In genomic region chr2:153710701-153711330, GRCm38 (mm10) we compare ENCODE assay signal across 9 mouse cellular contexts. TPM values are rescaled to one million over a fixed set of nuclear protein-coding genes. Genes with fewer than 3 reads are reported as not detected.
DNase-seq lines count a peak whose midpoint lies in the region; ATAC-seq and TF ChIP-seq lines count a peak whose summit lies in the region.
"Had no signal": no experiment of that assay in that cellular context is flagged by ENCODE, and none has a peak within 500 bp of the region (broad histone marks: within the 10 kb centered on the region; RNA-seq: fewer than 3 reads in every experiment).

No protein-coding gene starts in this region.

- H3K27ac ChIP-seq in left cerebral cortex, adult 2 months, result no peak overlapping the region
- no peak overlapping the region for H3K27ac ChIP-seq in bone marrow, adult 2 months (ENCODE audit: control insufficient read depth, insufficient read depth, low read depth, low read length, poor library complexity)
- H3K27ac ChIP-seq in heart, embryonic 12.5 days (ENCODE audit: poor library complexity, severe bottlenecking), result no peak overlapping the region

- H3K27me3 ChIP-seq in heart, embryonic 12.5 days (replicated peaks), result no peaks in the 10 kb centered on the region

- DNase-seq in adrenal gland, adult 2 months, result peak; percentile 12
- DNase-seq in adrenal gland, postnatal 4 days (ENCODE audit: low spot score in 2 of 2), result no peak
- DNase-seq in left cerebral cortex, adult 2 months (ENCODE audit: extremely low spot score in 1 of 2, low spot score in 2 of 2), result no peak
- no peak for DNase-seq in left cerebral cortex, adult 8-10 months (ENCODE audit: low spot score in 2 of 2)
- peak; percentile 9 for DNase-seq in lung, adult 2 months
- DNase-seq in thymus, postnatal 25 days, result peak; percentile 37

- WGBS in bone marrow, adult 2 months, result 37% methylated on average over 8 of the region's 8 CpGs
- 38% methylated on average over 8 of the region's 8 CpGs for WGBS in heart, embryonic 12.5 days
- 40% methylated on average over 8 of the region's 8 CpGs for WGBS in lung, adult 2 months

- H3K9me3 ChIP-seq in heart, embryonic 12.5 days (replicated peaks), result no peaks in the 10 kb centered on the region

- H3K36me3 ChIP-seq in heart, embryonic 12.5 days, result no peaks in the 10 kb centered on the region

- intact Hi-C loops in left cerebral cortex, adult 2 months (cut with DNase I), result loop anchor here (5.0 kb wide), 1 partner anchor 61 kb away; no protein-coding TSS in a partner anchor

- H3K9ac ChIP-seq in heart, embryonic 12.5 days, result 0 out of 2 replicates have a peak overlapping the region, but pooled peaks have one; percentile 48

- H3K4me1 ChIP-seq in bone marrow, adult 2 months (ENCODE audit: control insufficient read depth, insufficient read depth, low read length), result no peaks in the 10 kb centered on the region
- H3K4me1 ChIP-seq in heart, embryonic 12.5 days (replicated peaks), result peaks cover 35% of the 10 kb centered on the region
- H3K4me1 ChIP-seq in lung, adult 2 months (ENCODE audit: control insufficient read depth, insufficient read depth, low read length), result no peaks in the 10 kb centered on the region

- H3K4me3 ChIP-seq in left cerebral cortex, adult 2 months, result no peak overlapping the region
- no peak overlapping the region for H3K4me3 ChIP-seq in bone marrow, adult 2 months (replicated peaks; ENCODE audit: control insufficient read depth, low read depth, low read length)
- no peak overlapping the region for H3K4me3 ChIP-seq in heart, embryonic 12.5 days
- no peak overlapping the region for H3K4me3 ChIP-seq in lung, adult 2 months (replicated peaks; ENCODE audit: extremely low read depth, low read depth, low read length)

- no peak for TF ChIP-seq POLR2A in bone marrow, adult 2 months (IDR thresholded peaks at IDR 0.05; ENCODE audit: borderline replicate concordance, control insufficient read depth, low read depth, low read length)
- TF ChIP-seq POLR2A in lung, adult 2 months (IDR thresholded peaks at IDR 0.05; ENCODE audit: borderline replicate concordance, extremely low read depth, low read depth, low read length), result no peak

- peak; percentile 82 for TF ChIP-seq CTCF in left cerebral cortex, adult 2 months (IDR thresholded peaks at IDR 0.05)
- TF ChIP-seq CTCF in bone marrow, adult 2 months (IDR thresholded peaks at IDR 0.05; ENCODE audit: control insufficient read depth, insufficient read depth, low read length), result peak; percentile 40; the same call in 1 of the 2 replicates
- TF ChIP-seq CTCF in lung, adult 2 months (IDR thresholded peaks at IDR 0.05; ENCODE audit: insufficient read depth, low read length), result peak; percentile 54

- peak; percentile 70 for ATAC-seq in heart, embryonic 12.5 days (ENCODE audit: insufficient number of reproducible peaks, low FRiP score)

- H3K4me2 ChIP-seq in heart, embryonic 12.5 days, result no peak overlapping the region

RNA-seq across cellular contexts. Expression of gene Dnmt3c, which starts 14.4 kb away (rescaled TPM):
- total RNA-seq in adrenal gland, adult 2 months (2021), result not detected
- 0.06 TPM in 1 of 2 replicates, not detected in the other for polyA plus RNA-seq in adrenal gland, adult 2 months (2012; rRNA removed)
- total RNA-seq in adrenal gland, postnatal 4 days (2021), result not detected
- under 1 TPM in 1 of 2 experiments, not detected in 1; 0.16 TPM for total RNA-seq in left cerebral cortex, adult 2 months (2021)
- not detected for total RNA-seq in left cerebral cortex, adult 8-10 months (2022)
- polyA plus RNA-seq in bone marrow, adult 2 months (2011; ENCODE audit: insufficient read depth, insufficient read length, low replicate concordance, missing spikeins), result not detected in 2 replicates
- 0.12 TPM in 1 of 2 replicates, not detected in the other for polyA plus RNA-seq in heart, embryonic 12.5 days (2016; fragmentation: Nextera tagmentation; extraction: Ambion mirVana)
- polyA plus RNA-seq in lung, adult 2 months (2012; rRNA removed), result 0.09 and 0.12 TPM in 2 replicates
- total RNA-seq: left cerebral cortex, postnatal 14 days had no signal

RNA-seq across cellular contexts. Expression of gene Mapre1, which starts 30.3 kb away (rescaled TPM):
- total RNA-seq in adrenal gland, adult 2 months (2021), result 100 to 1,000 TPM in 1 of 2 experiments, 10 to 100 TPM in 1; 92.7 to 100 TPM
- 2.4 and 3.0 TPM in 2 replicates for polyA plus RNA-seq in adrenal gland, adult 2 months (2012; rRNA removed)
- 100 to 1,000 TPM; 132 to 148 TPM for total RNA-seq in adrenal gland, postnatal 4 days (2021)
- 10 to 100 TPM; 76.5 to 83.6 TPM for total RNA-seq in left cerebral cortex, adult 2 months (2021)
- 10 to 100 TPM; 67.5 to 87.9 (median 79.4) TPM for total RNA-seq in left cerebral cortex, adult 8-10 months (2022)
- 28.0 and 32.4 TPM in 2 replicates for polyA plus RNA-seq in bone marrow, adult 2 months (2011; ENCODE audit: insufficient read depth, insufficient read length, low replicate concordance, missing spikeins)
- 315 and 319 TPM in 2 replicates for polyA plus RNA-seq in heart, embryonic 12.5 days (2016; fragmentation: Nextera tagmentation; extraction: Ambion mirVana)
- 7.4 and 11.5 TPM in 2 replicates for polyA plus RNA-seq in lung, adult 2 months (2012; rRNA removed)

Comparison
In these comparisons a context has a peak if more than half of its experiments do, and no peak if none do; other contexts are left out.
1. DNase-seq: peak in adrenal gland, adult 2 months (single experiment), lung, adult 2 months (single experiment) and thymus, postnatal 25 days (single experiment); none in adrenal gland, postnatal 4 days (0 of 2), left cerebral cortex, adult 2 months (0 of 2) and left cerebral cortex, adult 8-10 months (0 of 2).
2. Peak in every context shown above with its lines, with median percentiles within 50 percentile points of each other: CTCF ChIP-seq.